Mouse (Mus musculus) left cerebral cortex, adult 18-20 months (tissue): Measurements from ENCODE around the gene Tkt. TPM values are rescaled to one million over a fixed set of nuclear protein-coding genes. Genes with fewer than 3 reads are reported as not detected.
"Not testable (repeated sequence)": the region's sequence is repeated elsewhere in the genome, so short reads cannot be mapped to it uniquely, and the experiment has no call there.

Experiments used
- DNase-seq, 2 experiments: peaks; one replicate each; pipeline ENCODE4 v3.0.0; 2021 to 2022; ENCODE audit warnings: low spot score in 2 of 2, mixed read lengths in 1 of 2
- long read RNA-seq, 2 experiments: library from polyadenylated mRNA; stranded (forward); transcript quantifications; one replicate each; pipeline ENCODE4 v2.0.0; 2021
- total RNA-seq, 2 experiments: library from RNA; stranded (reverse); gene quantifications; 2 replicates each; pipeline ENCODE4 v1.2.3; 2021

The Tkt gene
- 100 to 1,000 TPM; 189 to 211 TPM for total RNA-seq
- long read RNA-seq, experiment 1, transcript Tkt-201 (14 exons, 3,223 nt) = major isoform, 42 of 51 reads
- long read RNA-seq, experiment 1, partial matches to known transcripts = 7 of 51 reads
- long read RNA-seq, experiment 1, other reads (novel, unspliced or antisense) = 1 of 51 reads
- long read RNA-seq, experiment 2, transcript Tkt-201 (14 exons, 3,223 nt) = major isoform, 27 of 40 reads
- long read RNA-seq, experiment 2, partial matches to known transcripts = 4 of 40 reads
- long read RNA-seq, experiment 2, other reads (novel, unspliced or antisense) = 5 of 40 reads

- peak; percentile 62 to 63 for DNase-seq
Observed at GRCm38 (mm10) chr14:30548131-30548720, at the start of gene Tkt. Gene Tkt, plus strand, starts transcription at chr14:30548359.

- DNase-seq = no peak
Observed at GRCm38 (mm10) chr14:30504990-30505389, 43.2 kb upstream of the Tkt start.

- DNase-seq = no peak
Observed at GRCm38 (mm10) chr14:30510214-30510763, 37.9 kb upstream of the Tkt start.

- DNase-seq = no peak
Observed at GRCm38 (mm10) chr14:30512896-30513295, 35.3 kb upstream of the Tkt start.

- DNase-seq = no peak
Observed at GRCm38 (mm10) chr14:30515931-30516723, 32.0 kb upstream of the Tkt start.

- no peak for DNase-seq
Observed at GRCm38 (mm10) chr14:30519323-30519722, 28.8 kb upstream of the Tkt start.

- DNase-seq = peak; percentile 50 to 65
Observed at GRCm38 (mm10) chr14:30523356-30523755, 24.8 kb upstream of the Tkt start.

GRCm38 (mm10) chr14:30528392-30528791, 19.8 kb upstream of the Tkt start:
- no peak for DNase-seq

GRCm38 (mm10) chr14:30528961-30529360, 19.2 kb upstream of the Tkt start:
- no peak for DNase-seq

- no peak for DNase-seq
Observed at GRCm38 (mm10) chr14:30529454-30529853, 18.7 kb upstream of the Tkt start.

- DNase-seq = no peak
Observed at GRCm38 (mm10) chr14:30530726-30531269, 17.4 kb upstream of the Tkt start.

- no peak for DNase-seq
Observed at GRCm38 (mm10) chr14:30531431-30531830, 16.7 kb upstream of the Tkt start.

- no peak for DNase-seq
Observed at GRCm38 (mm10) chr14:30531896-30532295, 16.3 kb upstream of the Tkt start.

- DNase-seq = no peak
Observed at GRCm38 (mm10) chr14:30533780-30534450, 14.2 kb upstream of the Tkt start.

GRCm38 (mm10) chr14:30541541-30541940, 6.6 kb upstream of the Tkt start:
- peak; percentile 50 to 54 for DNase-seq

- not testable (repeated sequence) for DNase-seq
Observed at GRCm38 (mm10) chr14:30543331-30543730, 4.8 kb upstream of the Tkt start.

- peak; percentile 86 to 92 for DNase-seq
Observed at GRCm38 (mm10) chr14:30548965-30549776, 1.0 kb downstream of the Tkt start.

- peak in 1 of 2 experiments; percentile 15 for DNase-seq
Observed at GRCm38 (mm10) chr14:30549777-30550149, 1.6 kb downstream of the Tkt start.

- DNase-seq = no peak
Observed at GRCm38 (mm10) chr14:30550232-30551070, 2.3 kb downstream of the Tkt start.
